Mouse (Mus musculus) intestine, embryonic 16.5 days (tissue): ENCODE results near the gene Gm21885. TPM values are rescaled to one million over a fixed set of nuclear protein-coding genes. Genes with fewer than 3 reads are reported as not detected.
A peak's percentile ranks its signal among the peaks of the same experiment; 100 is the strongest.

Experiments used
- ATAC-seq: fragments of 200-750 bp; cut with Nextera tagmentation; 2 replicates; pipeline ENCODE4 v1.8.0; 2017; ENCODE audit warnings: moderate TSS enrichment, moderate library complexity
- H3K27ac ChIP-seq: fragments of 300-500 bp; sonication (generic); 2 replicates; pipeline ENCODE4 v1.5.1; 2014; ENCODE audit warnings: mild to moderate bottlenecking, low read length
- H3K27me3 ChIP-seq: fragments of 300-500 bp; sonication (generic); replicated peaks from 2 replicates; pipeline ENCODE4 v1.6.1; 2014; ENCODE audit warnings: low read length, control low read depth, mixed read lengths; ENCODE audit not compliant: control insufficient read depth, insufficient read depth
- H3K36me3 ChIP-seq: fragments of 300-500 bp; sonication (generic); 2 replicates; pipeline ENCODE4 v1.6.1; 2014; ENCODE audit warnings: low read length, control low read depth; ENCODE audit not compliant: control insufficient read depth, insufficient read depth
- H3K4me1 ChIP-seq: fragments of 300-500 bp; sonication (generic); 2 replicates; pipeline ENCODE4 v1.6.1; 2014; ENCODE audit warnings: low read length, control low read depth, mixed read lengths; ENCODE audit not compliant: control insufficient read depth, insufficient read depth
- H3K4me2 ChIP-seq: fragments of 300-500 bp; sonication (generic); 2 replicates; pipeline ENCODE4 v1.6.1; 2014; ENCODE audit warnings: low read depth, low read length, control low read depth
- H3K4me3 ChIP-seq: fragments of 300-500 bp; sonication (generic); 2 replicates; pipeline ENCODE4 v1.5.1; 2014; ENCODE audit warnings: mild to moderate bottlenecking, low read length
- H3K9ac ChIP-seq: fragments of 300-500 bp; sonication (generic); 2 replicates; pipeline ENCODE4 v1.6.1; 2014; ENCODE audit warnings: low read depth, low read length
- H3K9me3 ChIP-seq: fragments of 300-500 bp; sonication (generic); 2 replicates; pipeline ENCODE4 v1.6.1; 2016; ENCODE audit warnings: low read length, control low read depth; ENCODE audit not compliant: control insufficient read depth
- WGBS: fragments of 180-500 bp; shearing (Covaris S2); extraction: QIAGEN DNeasy Blood & Tissue Kit; methylation state at CpG from one replicate; pipeline ENCODE4 v1.1.7; 2014; 5-methylcytosine and 5-hydroxymethylcytosine counted together
- polyA plus RNA-seq: library from polyadenylated mRNA; unstranded; fragments of >200 nt; fragmentation: Nextera tagmentation; extraction: Ambion mirVana; gene quantifications from 2 replicates; pipeline ENCODE4 v1.2.1, GENCODE M21; 2015

Gm21885 gene
- polyA plus RNA-seq, 1 experiment from 2014 or later: 92.1 TPM

DNA sequence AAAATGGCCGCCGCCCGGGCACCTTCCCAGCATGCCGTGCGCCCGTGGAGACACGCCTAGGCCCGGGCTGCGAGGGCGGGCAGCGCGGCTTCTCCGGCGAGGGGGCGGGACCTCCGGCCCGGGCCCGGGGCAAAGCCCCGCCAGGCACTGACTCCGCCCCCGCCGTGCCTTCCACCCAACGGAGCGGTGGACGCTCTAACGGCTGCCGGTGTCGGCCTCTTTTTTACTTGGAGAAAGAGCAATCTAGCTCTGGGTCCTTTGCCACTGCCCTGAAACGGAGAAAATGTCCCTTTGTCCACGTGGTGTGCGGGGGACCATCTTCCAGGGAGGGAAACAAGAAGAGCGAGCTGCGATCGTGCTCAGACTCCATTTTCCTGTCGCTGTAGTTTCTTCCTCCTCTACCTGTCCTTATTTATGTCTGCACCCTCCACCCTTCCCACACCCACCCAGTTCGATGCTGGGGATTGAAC lies 40.3 kb downstream of the Gm21885 start, which contains the start of gene Luc7l3:
TSS of gene Luc7l3 (minus strand) at position 58 of the 470 bp plus-strand sequence.
- under 1% methylated on average over 36 of the region's 36 CpGs for WGBS
- Histone ChIP-seq H3K27me3 (no peaks in the 10 kb centered on the region), H3K9me3 (no peaks in the 10 kb centered on the region), H3K36me3 (no peaks in the 10 kb centered on the region), H3K4me1 (peaks cover 15% of the 10 kb centered on the region), H3K4me3 (peak within 1 kb of the TSS; percentile 99), H3K4me2 (peak within 1 kb of the TSS; percentile 81), H3K9ac (peak within 1 kb of the TSS; percentile 100), H3K27ac (peak within 1 kb of the TSS; percentile 95)
- peak; percentile 96 for ATAC-seq

DNA sequence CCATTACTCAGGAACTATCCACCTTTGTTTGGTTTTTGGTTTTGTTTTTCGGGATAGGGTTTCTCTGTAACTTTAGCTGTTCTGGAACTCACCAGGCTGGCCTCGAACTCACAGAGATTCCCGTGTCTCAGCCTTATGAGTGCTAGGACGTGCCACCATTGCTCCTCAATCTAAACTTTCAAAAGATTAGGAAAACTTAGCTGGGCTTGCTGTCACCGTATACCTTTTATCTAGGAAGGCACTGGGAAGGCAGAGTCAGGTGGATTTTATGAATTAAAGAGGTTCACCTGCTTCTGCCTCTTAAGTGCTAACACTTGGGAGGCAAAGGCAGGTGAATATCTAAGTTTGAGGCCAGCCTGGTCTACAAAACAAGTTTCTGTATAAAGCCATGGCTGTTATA lies 41.0 kb downstream of the Gm21885 start:
- 33% methylated on average over 5 of the region's 5 CpGs for WGBS
- Histone ChIP-seq H3K4me1 (peaks cover 13% of the 10 kb centered on the region), H3K4me3 (peak overlapping the region; percentile 99), H3K9me3 (no peaks in the 10 kb centered on the region), H3K27ac (peak overlapping the region; percentile 95), H3K4me2 (peak overlapping the region; percentile 81), H3K36me3 (no peaks in the 10 kb centered on the region), H3K27me3 (no peaks in the 10 kb centered on the region), H3K9ac (peak overlapping the region; percentile 100)
- no peak for ATAC-seq

DNA sequence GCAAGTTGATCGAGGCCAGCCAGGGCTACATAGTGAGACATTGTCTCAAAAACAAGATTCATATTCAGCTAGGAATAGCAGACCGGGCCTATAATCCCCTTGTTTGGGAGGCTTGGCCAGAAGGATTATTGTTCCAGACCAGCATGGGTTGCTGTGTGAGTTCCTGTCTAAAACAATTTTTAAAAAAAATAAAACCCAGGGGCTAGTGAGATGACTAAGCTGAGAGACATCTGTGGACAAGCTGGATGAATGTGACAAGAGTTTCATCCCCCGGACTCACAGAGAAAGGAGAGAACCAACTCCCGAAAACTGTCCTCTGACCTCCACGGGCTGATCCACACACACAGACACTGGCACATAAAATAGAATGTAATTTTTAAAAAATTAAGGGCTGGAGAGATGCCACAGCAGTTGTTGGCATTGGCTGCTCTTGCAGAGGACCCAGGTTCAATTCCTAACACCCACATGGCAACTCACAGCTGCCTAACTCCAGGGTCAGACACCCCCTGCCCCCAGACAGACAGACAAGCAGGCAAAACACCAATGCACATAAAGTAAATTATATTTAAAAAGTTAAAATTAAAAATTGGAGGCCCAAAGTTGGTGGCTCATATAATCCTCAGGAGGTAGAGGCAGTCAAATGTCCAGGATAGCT lies 41.7 kb downstream of the Gm21885 start:
- Histone ChIP-seq H3K36me3 (no peaks in the 10 kb centered on the region), H3K4me2 (no peak overlapping the region), H3K27me3 (no peaks in the 10 kb centered on the region), H3K4me3 (no peak overlapping the region), H3K9ac (no peak overlapping the region), H3K4me1 (peaks cover 11% of the 10 kb centered on the region), H3K9me3 (no peaks in the 10 kb centered on the region), H3K27ac (no peak overlapping the region)
- 81% methylated on average over 5 of the region's 5 CpGs for WGBS
- no peak for ATAC-seq

DNA sequence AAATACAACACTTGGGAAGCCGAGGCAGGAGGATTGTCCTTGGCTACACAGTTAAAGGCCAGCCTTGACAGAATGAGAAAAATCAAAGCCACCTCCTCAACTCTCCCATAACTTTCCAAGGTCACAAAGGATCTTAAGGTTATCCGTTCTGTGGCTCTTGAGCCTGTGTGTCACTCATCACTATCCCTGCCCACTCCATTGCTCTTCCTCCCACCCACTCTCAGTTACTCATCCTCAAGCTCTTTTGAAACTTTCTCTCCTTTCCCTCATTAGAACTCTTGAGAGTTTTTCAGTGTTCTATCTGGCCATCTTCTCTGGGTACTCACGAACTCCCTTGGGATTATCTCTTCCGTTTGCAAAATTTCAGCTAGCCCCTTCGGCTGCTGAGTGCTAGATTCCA lies 42.9 kb downstream of the Gm21885 start:
- Histone ChIP-seq H3K4me3 (no peak overlapping the region), H3K27ac (no peak overlapping the region), H3K4me1 (peaks cover 13% of the 10 kb centered on the region), H3K36me3 (no peaks in the 10 kb centered on the region), H3K4me2 (no peak overlapping the region), H3K9ac (no peak overlapping the region), H3K27me3 (no peaks in the 10 kb centered on the region), H3K9me3 (no peaks in the 10 kb centered on the region)
- 82% methylated on average over 5 of the region's 5 CpGs for WGBS
- ATAC-seq: no peak

DNA sequence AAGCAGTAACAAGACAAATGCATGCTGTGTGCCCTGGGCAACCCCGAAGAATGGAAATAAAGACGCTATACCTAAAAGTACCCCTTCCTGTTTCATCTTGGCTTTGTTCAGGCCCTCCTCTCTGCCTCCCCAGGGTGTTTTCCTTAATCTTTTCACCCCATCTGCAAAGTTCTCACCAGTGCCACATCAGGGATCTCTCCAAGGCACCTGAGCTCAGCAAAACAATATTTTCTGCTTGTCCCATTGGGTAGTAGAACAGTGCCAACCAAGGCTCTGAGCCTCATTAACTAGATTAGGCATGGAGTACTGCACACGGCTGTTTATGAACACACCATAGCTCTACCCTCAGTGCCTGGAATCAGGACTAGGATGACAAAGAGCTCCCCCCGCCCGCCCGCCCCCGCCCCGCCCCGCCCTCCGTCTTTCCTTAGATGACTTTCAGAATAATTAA lies 45.3 kb downstream of the Gm21885 start:
- Histone ChIP-seq H3K27ac (peak overlapping the region; percentile 83), H3K9ac (peak overlapping the region; percentile 53; the same call in 1 of the 2 replicates), H3K27me3 (no peaks in the 10 kb centered on the region), H3K4me1 (peaks cover 13% of the 10 kb centered on the region), H3K4me3 (peak overlapping the region; percentile 18; the same call in 1 of the 2 replicates), H3K36me3 (no peaks in the 10 kb centered on the region), H3K9me3 (no peaks in the 10 kb centered on the region), H3K4me2 (peak overlapping the region; percentile 41)
- no peak for ATAC-seq
- 9% methylated on average over 10 of the region's 10 CpGs for WGBS

DNA sequence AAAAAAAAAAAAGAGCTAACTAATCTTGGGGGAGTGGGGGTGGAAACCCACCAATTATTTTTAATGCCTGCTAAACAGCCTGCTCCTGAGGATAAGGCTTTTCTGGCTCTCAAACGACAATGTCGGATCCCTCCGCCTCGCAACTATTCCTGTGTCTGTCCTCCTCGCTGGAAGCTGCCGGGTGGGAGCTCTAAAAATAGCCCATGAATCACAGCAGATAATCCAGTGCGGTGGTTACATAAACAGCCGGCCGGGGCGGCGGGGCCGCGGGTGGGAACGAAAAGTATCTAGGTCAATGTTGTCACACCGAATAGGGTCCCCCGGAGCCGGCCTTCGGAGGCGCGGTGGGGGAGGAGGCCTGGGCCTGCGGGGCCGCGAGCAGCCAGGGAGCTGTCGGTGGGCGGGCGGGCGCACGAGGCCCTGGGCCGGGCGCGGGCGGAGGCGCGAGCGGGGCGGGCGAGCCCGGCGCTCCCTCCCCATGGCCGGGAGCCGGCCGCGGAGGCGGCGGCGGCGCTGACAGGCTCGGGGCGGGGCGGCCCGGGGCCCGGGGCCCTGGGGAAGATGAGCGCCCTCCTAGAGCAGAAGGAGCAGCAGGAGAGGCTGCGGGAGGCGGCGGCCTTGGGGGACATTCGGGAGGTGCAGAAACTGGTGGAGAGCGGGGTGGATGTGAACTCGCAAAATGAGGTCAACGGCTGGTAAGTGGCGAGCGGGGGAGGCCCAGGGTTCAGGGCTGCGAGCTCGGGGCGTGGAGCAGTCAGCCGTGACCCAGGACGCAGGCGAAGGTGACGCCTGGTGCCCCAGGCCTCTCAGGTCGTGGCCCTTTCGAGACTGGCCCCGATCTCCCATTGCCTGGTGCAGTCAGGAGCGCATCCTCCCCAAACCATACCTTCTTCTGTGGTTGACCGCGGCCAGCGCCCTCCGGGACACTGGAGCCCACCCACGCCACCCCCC lies 46.3 kb downstream of the Gm21885 start, which contains the start of gene Ankrd40:
TSS of gene Ankrd40 (plus strand) at position 309 of the 951 bp plus-strand sequence.
- H3K9me3 ChIP-seq: no peaks in the 10 kb centered on the region
- peaks cover 18% of the 10 kb centered on the region for H3K4me1 ChIP-seq
- WGBS: under 1% methylated on average over 73 of the region's 78 CpGs
- no peaks in the 10 kb centered on the region for H3K36me3 ChIP-seq
- no peaks in the 10 kb centered on the region for H3K27me3 ChIP-seq
- ATAC-seq: peak; percentile 85
- peak within 1 kb of the TSS; percentile 99 for H3K27ac ChIP-seq
- peak within 1 kb of the TSS; percentile 76 for H3K4me2 ChIP-seq
- peak within 1 kb of the TSS; percentile 82 for H3K4me3 ChIP-seq
- peak within 1 kb of the TSS; percentile 96 for H3K9ac ChIP-seq

DNA sequence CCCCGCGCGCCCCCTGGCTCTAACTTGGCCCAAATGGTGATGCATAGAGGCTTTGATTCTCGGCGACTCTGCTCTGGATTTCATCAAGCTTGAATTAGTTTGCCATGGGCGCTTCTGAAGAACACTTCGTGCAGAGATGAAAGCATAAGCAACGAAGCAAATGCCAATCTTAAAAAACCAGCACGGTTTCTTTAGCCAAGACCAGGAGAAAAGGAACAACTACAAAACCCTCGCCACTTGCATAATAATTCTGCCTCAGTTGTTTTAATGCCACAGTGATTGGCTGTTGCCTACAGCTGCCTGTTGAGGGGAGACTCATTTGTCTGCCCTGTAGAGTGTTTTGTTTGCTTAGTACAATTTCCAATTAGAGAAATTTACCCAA lies 47.0 kb downstream of the Gm21885 start:
- H3K9me3 ChIP-seq: no peaks in the 10 kb centered on the region
- peaks cover 18% of the 10 kb centered on the region for H3K4me1 ChIP-seq
- H3K36me3 ChIP-seq: no peaks in the 10 kb centered on the region
- peak overlapping the region; percentile 82 for H3K4me3 ChIP-seq
- H3K27me3 ChIP-seq: no peaks in the 10 kb centered on the region
- no peak for ATAC-seq
- 2% methylated on average over 10 of the region's 10 CpGs for WGBS
- H3K4me2 ChIP-seq: peak overlapping the region; percentile 76
- H3K9ac ChIP-seq: peak overlapping the region; percentile 96
- peak overlapping the region; percentile 99 for H3K27ac ChIP-seq

DNA sequence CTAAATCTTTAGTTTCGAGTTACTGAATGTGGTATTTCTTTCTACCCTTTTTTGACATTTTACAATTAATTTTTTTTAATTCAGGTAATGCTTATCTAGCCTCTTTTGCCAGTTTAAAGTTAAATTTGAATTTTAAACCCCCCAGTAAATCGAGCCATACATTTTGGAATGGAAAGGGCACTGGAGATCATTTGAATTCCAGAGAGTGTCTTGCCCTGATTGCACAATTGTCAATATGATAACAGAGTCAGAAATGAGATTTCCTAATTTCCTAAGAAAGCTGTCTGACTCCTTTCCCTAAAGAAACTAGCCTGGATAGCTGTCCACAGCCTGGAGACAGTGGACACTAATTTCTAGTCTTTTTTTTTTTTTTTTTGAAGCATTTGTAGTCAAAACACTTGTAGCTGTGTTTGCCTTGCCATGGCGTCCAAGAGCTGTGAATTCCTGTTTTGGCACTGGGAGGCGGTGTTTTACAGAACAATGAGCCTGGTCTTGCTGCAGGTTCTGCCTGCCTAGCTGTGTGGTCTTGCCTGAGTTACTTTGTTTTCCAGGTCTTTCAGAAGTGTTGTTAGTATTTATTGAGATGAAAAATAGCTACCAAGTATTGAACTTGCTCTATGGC lies 47.7 kb downstream of the Gm21885 start:
- peaks cover 22% of the 10 kb centered on the region for H3K4me1 ChIP-seq
- H3K4me3 ChIP-seq: no peak overlapping the region
- H3K36me3 ChIP-seq: no peaks in the 10 kb centered on the region
- H3K27me3 ChIP-seq: no peaks in the 10 kb centered on the region
- 48% methylated on average over 4 of the region's 4 CpGs for WGBS
- H3K4me2 ChIP-seq: peak overlapping the region; percentile 30; the same call in 1 of the 2 replicates
- H3K27ac ChIP-seq: peak overlapping the region; percentile 50
- no peak overlapping the region for H3K9ac ChIP-seq
- H3K9me3 ChIP-seq: no peaks in the 10 kb centered on the region
- ATAC-seq: no peak
